Mouse (Mus musculus) MEL (cell line): ENCODE results near the gene Arhgef25.

Source experiments
- CTCF ChIP-seq, 3 experiments: IDR thresholded peaks in 2 of 3; conservative IDR thresholded peaks in 1 of 3; 2 replicates each; pipeline ENCODE4 v1.5.1; 2011 to 2012; ENCODE audit warnings: low read length in 3 of 3, low read depth in 2 of 3, mild to moderate bottlenecking in 2 of 3, improper control_type of control experiment in 1 of 3, inconsistent platforms in 1 of 3, mixed read lengths in 1 of 3, moderate library complexity in 1 of 3; ENCODE audit not compliant: control insufficient read depth in 1 of 3, insufficient read depth in 1 of 3, poor library complexity in 1 of 3, severe bottlenecking in 1 of 3
- E2F4 ChIP-seq: IDR thresholded peaks from 2 replicates; pipeline ENCODE4 v1.6.1; 2011; ENCODE audit warnings: low read depth, low read length, improper control_type of control experiment, borderline replicate concordance
- EP300 ChIP-seq, 2 experiments: IDR thresholded peaks; 2 replicates each; pipeline ENCODE4 v1.6.1; 2011; ENCODE audit warnings: improper control_type of control experiment in 2 of 2, low read length in 2 of 2, low read depth in 1 of 2, mild to moderate bottlenecking in 1 of 2
- ETS1 ChIP-seq: IDR thresholded peaks from 2 replicates; pipeline ENCODE4 v1.6.1; 2012; ENCODE audit warnings: low read depth, mild to moderate bottlenecking, inconsistent platforms, low read length, improper control_type of control experiment, moderate library complexity
- HCFC1 ChIP-seq: IDR thresholded peaks from 2 replicates; pipeline ENCODE4 v1.6.1; 2012; ENCODE audit warnings: low read depth, mild to moderate bottlenecking, inconsistent platforms, low read length, improper control_type of control experiment, moderate library complexity
- MAFK ChIP-seq: IDR thresholded peaks from 2 replicates; pipeline ENCODE4 v1.6.1; 2011; ENCODE audit warnings: low read depth, mild to moderate bottlenecking, low read length, improper control_type of control experiment, borderline replicate concordance
- MYB ChIP-seq: IDR thresholded peaks from 2 replicates; pipeline ENCODE4 v1.6.1; 2011; ENCODE audit warnings: mild to moderate bottlenecking, low read depth, low read length, improper control_type of control experiment
- MYC ChIP-seq: IDR thresholded peaks from 2 replicates; pipeline ENCODE4 v1.6.1; 2011; ENCODE audit warnings: low read depth, mild to moderate bottlenecking, low read length, improper control_type of control experiment, moderate library complexity
- POLR2A ChIP-seq, 2 experiments: IDR thresholded peaks; 2 replicates each; pipeline ENCODE4 v1.6.1; 2011 to 2012; ENCODE audit warnings: low read length in 2 of 2, mild to moderate bottlenecking in 2 of 2, control low read depth in 1 of 2, improper control_type of control experiment in 1 of 2, low read depth in 1 of 2, moderate library complexity in 1 of 2; ENCODE audit not compliant: control insufficient read depth in 1 of 2, insufficient read depth in 1 of 2, poor library complexity in 1 of 2
- SIN3A ChIP-seq: IDR thresholded peaks from 2 replicates; pipeline ENCODE4 v1.6.1; 2012; ENCODE audit warnings: low read length, improper control_type of control experiment, inconsistent platforms
- TAL1 ChIP-seq: IDR thresholded peaks from 2 replicates; pipeline ENCODE4 v1.6.1; 2012; ENCODE audit warnings: mild to moderate bottlenecking, inconsistent platforms, low read length, moderate library complexity, mixed read lengths
- ZC3H11A ChIP-seq: IDR thresholded peaks from 2 replicates; pipeline ENCODE4 v1.6.1; 2012; ENCODE audit warnings: low read depth, mild to moderate bottlenecking, inconsistent platforms, low read length, improper control_type of control experiment
- ZKSCAN1 ChIP-seq: IDR thresholded peaks from 2 replicates; pipeline ENCODE4 v1.6.1; 2012; ENCODE audit warnings: low read depth, mild to moderate bottlenecking, inconsistent platforms, low read length, improper control_type of control experiment, moderate library complexity

- TF ChIP-seq TAL1 (no peak), HCFC1 (no peak), ETS1 (no peak), E2F4 (no peak), ZKSCAN1 (no peak), ZC3H11A (peak; percentile 83), POLR2A (IDR thresholded peaks at IDR 0.05; ENCODE audit: control insufficient read depth in 1 of 2, insufficient read depth in 1 of 2, low read depth in 1 of 2, low read length in 2 of 2, poor library complexity in 1 of 2) (no peak), MAFK (no peak), CTCF (IDR thresholded peaks at IDR 0.05 in 2 of 3, conservative IDR thresholded peaks at IDR 0.05 in 1 of 3; ENCODE audit: control insufficient read depth in 1 of 3, insufficient read depth in 1 of 3, low read depth in 2 of 3, low read length in 3 of 3, poor library complexity in 1 of 3, severe bottlenecking in 1 of 3) (peak; percentile 39 to 83 (median 62); a peak in 5 of 6 replicates), MYB (no peak), EP300 (IDR thresholded peaks at IDR 0.05; ENCODE audit: low read depth in 1 of 2, low read length in 2 of 2) (no peak), SIN3A (no peak), MYC (peak; percentile 53; the same call in 1 of the 2 replicates)
Observed at GRCm38 (mm10) chr10:127186451-127186850, 3.4 kb downstream of the Arhgef25 start.
